Mouse (Mus musculus): ENCODE measurements around the gene Arhgap10.

Gene Arhgap10

DNA sequence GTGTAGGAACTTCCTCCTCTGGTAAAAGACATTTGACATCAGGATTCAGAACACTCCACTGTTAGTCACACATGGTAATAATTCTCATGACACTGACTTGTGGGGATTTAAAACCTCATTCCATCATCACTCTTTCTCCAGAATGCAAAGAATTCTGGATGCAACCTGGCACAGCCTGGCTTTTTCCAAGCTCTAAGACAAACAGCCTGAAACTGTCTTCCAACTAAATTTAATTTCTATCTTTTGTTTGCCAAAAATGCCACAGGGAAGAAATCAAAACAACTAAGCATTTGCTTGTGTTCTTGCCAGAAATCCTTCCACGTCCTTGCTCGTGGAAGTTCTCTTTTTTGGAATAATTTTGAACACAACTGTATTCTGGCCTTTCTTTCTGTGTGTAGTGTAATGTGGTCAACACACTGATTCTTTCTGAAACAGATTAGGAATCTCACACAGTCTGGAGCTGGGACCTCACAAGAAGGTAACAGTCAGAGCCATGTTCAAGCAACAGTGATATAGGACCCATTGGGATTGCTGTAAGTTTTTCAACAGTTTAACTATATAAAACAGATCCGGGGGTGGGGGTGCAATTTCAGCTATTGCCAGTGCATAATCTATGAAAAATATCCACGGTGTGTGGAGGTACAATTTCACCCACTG, 167.5 kb downstream of the Arhgap10 start:
- 62% methylated on average over 4 of the region's 4 CpGs for whole genome bisulfite sequencing

DNA sequence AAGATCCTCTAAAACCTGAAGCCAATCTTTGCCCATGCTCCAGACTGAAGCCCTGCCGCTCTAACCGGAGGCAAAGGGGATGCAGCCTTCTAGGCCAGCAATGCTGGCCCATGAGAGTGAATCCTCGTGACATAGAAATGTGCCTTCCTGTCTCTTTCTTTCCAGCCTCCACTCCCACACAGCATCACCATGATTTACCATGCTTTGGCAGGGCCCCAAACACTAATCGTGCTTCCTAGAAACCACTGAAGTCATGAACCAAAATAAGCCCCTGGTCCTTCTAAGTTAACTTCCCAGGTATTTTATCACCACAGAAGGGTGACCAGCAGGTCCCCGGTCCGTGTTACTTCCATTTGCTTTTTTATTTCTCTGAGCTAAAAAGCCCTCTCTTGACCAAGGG, 173.8 kb downstream of the Arhgap10 start:
- 75% methylated on average over 6 of the region's 6 CpGs for WGBS

DNA sequence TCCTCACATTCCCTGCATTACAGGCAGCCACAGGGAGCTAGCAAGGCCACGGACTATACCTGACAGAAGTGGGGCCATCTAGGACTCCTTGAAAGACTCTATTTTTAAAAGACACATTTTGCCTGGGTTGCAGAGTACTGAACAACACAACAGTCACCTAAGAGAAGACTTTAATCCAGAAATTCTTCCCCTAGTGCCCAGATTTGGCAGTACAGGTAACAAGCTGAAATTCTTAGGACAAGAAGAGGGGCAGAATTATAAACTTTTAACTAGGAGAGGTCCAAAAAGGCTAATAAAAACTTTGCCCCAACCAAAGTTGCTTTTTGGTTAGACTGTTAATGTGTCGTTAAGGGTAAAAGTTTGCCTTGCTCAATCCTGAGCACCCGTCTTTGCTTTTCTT, 174.4 kb downstream of the Arhgap10 start:
- WGBS: 93% methylated on average over 3 of the region's 3 CpGs

DNA sequence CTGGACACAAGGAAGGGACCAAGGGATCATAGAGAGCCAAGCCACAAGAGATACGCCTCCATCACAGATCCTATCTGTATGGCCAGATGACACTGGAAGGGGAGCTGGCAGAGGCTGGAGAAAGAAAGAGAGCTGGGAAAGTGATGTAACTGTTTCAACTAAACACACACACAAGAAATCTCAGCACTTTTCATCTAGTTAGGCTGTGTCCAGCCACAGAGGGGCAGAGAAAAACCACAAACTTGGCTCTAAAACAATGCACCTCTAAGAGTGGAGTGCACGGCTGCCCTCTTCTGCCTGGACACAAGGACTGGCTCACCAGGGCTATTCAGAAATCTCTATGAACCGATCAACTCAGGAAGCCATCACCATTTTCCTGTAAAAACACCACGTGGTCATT, 175.6 kb downstream of the Arhgap10 start:
- WGBS: 68% methylated on average over 4 of the region's 4 CpGs

DNA sequence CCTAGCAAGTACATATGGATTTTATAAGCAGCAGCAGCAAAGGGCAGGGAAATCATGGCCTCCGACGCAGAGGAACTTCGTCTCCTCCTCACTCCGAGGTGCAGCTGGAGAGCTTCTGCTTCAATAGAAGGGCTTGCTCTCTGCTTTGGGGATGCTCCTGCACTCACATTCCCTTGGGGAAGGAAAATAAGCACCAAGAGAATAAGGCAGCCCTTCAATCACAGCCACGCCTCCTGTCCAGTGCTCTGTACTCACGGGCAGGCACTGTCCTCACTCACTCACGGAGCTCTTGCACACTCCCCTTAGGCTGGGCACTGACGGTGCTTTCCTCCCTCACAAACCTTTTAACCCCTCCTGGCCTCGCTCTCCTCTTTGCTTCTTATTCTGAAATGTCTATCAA, 176.4 kb downstream of the Arhgap10 start:
- WGBS: 82% methylated on average over 9 of the region's 9 CpGs

DNA sequence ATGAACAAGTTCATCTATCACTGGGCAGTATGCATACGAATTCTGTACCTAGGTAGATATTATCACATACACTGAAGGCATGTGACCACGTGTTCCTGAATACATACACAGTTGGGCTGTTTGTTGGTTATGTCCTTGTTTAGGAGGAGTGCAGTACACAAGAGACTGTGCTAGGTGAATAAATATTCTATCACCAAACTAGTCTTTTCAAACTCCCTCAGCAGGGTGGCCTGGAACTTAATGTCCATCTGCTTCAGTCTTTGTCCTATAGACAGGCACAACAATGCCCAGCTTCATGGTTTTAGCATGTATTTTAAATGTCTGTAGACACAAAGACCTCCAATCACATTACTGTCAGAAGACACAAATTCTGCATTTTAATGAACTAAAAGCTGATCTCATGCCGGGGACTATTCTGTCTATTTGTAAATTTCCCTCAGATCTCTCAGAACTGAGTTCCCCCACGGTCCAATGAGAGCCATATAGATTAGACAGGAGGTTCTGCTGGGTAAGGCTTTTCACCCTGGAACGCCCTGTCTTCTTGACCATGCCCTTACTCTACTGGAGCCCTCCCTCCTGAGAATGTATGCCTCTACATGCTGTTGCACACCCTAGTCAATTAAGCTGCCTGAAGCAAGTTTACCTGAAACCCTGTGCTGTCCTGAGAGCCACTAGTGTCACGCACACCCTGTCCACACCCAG, 177.6 kb downstream of the Arhgap10 start:
- 82% methylated on average over 6 of the region's 6 CpGs for WGBS

DNA sequence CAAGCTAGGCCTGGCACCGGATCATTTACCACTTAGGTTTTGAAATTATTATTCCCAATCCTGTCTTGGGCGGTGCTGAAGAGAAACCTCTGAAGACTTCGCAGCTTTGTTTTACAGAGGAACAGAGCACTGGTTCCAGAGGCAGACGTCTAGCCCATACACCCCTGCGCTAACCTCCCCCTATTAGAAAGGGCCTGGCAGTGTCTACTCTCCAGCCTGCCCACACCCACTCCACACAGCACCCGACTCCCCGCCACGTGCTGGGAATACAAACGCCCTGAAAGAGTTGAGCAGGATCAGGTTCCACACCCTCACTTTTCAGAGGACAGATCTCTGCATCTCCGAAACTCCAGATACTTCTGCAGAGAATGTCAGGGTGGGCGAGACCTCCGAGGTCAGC, 180.5 kb downstream of the Arhgap10 start:
- 68% methylated on average over 12 of the region's 12 CpGs for WGBS

DNA sequence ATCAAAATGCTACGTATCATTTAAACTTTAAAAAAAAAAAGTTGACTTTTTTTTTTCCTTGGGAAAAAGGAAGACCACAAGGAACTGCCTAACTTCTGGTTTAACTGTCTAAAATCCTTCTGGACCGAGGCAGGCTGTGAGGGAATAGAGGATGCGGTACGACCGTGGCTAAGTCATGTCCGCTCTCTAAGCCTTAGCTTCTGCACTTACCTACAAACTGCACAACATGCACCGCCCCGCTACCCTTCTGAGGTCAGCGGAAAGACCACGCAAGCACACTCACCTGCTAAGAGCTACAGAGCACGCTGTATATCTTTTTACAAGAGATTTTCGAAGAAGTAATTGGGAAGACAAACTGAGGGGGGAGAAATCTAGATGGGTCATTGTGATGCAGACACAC, 186.6 kb downstream of the Arhgap10 start:
- 93% methylated on average over 12 of the region's 12 CpGs for WGBS

DNA sequence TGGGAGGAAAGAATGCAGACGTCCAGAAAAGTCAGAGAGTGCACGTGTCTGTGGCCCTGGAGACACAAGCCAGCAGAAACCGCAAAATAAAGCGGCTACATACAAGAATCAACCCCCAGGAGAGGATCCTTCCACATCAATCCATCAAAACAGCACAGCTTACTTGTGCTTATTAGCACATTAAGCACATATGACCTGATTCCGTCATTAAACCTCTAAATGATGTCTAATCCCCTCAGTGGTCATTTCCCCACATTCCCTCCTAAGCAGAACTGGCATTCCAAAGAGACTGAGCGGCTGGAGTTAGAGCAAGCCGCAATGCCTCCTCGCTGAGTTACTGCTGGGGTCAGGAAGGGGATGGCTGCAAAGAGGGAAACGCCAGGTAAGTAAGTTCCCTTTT, 187.4 kb downstream of the Arhgap10 start:
- 86% methylated on average over 9 of the region's 9 CpGs for WGBS

DNA sequence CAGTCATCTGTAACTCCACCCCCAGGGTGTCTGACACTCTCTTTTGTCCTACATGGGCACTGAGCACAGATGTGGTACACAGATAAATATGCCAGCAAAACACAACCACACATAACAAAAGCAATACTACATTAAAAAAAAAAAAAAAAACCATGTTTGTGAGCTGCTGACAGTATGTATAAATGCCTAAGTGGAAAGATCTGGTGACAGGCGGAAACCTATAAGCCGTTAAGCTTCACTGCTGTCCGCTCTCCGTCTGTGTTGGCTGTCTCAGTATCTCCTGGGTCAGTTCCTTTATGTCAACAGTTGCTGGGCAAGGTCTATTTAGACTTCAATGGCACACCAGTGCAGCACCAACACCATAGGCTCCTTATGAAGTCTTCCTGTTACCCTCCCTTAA, 188.0 kb downstream of the Arhgap10 start:
- 95% methylated on average over 4 of the region's 4 CpGs for WGBS

DNA sequence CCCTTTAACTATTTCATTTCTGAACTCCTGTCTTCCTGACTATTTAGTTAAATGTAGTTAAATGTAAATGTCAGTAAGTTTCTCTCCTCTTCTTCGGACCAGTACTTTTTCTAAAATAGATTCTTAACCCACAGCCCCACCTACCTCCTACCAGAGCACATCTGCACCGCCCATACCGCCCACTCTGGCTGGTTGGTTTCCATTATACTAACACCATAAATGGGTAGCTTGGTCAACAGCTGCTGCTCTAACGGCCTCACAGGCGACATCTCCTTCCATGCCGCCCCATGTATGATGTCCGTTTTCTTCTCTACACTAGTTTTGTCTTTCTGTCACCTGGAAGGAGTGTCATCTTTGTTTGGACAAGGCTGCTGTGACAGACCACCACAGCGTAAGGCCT, 189.3 kb downstream of the Arhgap10 start:
- 89% methylated on average over 8 of the region's 8 CpGs for WGBS

DNA sequence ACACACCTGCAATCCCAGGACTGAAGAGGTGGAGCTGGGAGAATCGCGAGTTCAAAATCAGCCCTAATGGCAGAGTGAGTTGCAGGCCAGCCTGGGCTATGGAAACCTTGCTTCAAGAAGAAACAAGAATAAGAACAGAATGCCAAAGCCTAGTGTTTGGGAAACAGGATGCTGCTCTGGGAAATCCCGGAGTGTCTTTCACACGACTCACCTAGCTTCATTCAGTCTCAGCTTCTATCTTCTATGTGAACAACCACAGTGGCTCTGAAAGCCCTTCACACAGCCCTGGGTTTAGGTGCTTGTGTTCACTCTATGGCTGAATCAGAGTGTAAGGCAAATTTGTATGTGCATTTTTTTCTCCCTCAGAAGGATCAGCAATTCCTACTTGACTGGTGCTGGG, 190.4 kb downstream of the Arhgap10 start:
- 89% methylated on average over 4 of the region's 4 CpGs for WGBS

DNA sequence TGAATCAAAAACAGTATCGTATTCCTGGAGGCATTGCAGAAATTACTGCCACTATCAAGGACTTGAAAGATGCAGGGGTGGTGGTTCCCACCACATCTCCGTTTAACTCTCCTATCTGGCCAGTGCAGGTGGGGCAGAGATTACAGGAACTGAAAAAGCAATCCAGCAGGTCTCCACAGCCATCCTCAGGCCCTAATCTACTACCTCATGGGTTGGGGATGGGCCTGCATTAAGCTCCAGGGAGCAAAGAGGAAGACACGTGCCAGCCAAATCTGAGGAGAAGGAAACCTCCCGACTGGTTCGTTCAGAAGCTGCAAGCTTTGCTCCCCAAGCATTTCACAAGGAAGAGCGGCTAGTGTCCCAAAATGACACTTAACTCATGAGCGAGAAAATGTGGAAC, 195.0 kb downstream of the Arhgap10 start:
- 91% methylated on average over 6 of the region's 7 CpGs for WGBS

DNA sequence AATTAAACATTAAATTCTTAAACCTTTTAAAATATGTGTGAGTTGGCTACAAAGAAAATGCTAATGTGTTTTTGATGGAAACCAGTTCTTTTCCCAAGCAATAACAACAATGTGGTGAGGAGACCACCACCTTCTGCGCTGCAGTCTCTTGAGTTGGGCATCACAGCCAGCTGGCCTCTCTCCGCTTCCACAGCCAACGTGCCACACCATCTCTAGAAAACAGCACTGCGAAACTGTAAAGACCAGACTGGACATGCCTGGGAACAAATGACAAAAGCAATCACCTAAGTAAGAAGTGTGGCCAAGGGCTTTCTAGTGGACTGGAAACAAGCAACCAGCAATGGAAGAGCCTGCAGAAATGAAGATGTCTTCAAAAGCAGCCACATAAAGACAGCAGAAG, 195.9 kb downstream of the Arhgap10 start:
- WGBS: 98% methylated on average over 4 of the region's 4 CpGs

DNA sequence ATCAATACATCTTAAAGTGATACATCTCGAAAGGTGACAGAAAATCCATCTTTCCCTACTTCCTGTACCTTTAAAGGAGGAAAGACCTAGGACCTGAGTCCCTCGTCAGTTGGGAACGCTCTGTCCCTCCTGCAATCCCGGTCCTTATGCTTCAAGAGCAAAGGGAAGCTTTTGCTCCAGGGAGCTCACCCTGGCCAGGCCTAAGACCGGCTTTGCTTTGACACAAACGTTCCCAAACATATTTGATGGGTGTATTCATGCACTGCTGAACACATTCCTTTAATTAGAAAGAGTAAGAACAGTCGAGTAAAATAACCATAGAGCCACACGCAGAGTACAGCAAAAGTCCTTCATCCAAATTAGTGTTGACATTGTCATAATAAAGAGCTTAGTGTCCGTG, 199.2 kb downstream of the Arhgap10 start:
- WGBS: 73% methylated on average over 9 of the region's 9 CpGs

DNA sequence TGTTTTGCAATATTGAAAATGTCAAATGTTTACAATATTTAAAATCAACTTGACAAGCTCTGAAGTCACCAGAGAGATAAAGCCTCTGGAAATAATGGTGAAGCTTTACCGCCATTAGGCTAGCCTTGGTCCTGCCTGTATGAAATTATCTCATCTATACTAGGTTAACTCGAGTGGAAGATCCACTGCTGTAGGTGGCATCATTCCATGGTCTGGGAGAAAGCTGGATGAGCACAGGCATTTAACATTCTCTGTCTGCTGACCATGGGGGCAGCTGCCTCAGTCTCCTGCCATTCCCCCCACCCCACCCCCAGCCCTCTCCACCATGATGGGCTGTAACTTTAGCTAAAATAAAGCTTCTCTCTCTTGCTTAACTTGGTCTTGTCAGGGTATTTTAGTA, 200.0 kb downstream of the Arhgap10 start:
- WGBS: 91% methylated on average over 2 of the region's 2 CpGs

DNA sequence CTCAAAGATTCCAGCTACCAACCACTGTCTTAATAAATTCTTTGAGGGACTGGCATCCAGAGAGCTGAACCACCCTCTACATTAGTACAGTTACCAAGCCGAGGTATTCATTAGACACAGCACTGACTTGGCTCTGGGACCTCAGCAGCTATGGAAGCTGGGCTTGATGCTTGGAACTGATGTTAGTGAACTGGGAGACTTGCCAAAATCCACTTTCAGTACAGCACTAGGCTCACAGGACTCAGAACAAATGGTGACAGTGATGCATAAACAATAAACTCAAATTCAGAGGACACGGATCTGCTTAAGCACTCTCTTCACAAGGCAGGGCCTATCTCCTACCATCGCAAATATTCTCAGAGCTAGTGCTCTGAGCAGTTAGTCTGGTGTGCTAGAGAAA, 204.8 kb downstream of the Arhgap10 start:
- 45% methylated on average over 3 of the region's 3 CpGs for WGBS

DNA sequence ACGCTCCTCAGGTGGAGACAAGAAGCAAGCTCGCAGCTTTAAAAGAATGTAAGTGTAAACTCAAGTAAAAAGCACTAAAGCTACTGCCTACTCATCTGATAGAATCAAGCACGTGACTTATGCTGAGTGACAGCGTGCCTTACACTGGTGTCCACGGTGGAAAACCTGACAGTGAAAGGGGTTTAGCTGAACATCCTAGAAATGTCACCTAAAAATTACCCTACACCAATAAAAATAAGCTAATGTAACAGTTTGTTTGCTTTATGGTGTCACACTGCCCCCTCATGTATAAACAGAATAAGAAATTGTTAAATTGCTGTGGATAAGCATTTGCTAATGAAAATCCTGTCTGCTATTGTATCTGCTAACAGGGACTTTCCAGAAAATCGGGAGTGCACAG, 206.0 kb downstream of the Arhgap10 start:
- 65% methylated on average over 6 of the region's 6 CpGs for WGBS

DNA sequence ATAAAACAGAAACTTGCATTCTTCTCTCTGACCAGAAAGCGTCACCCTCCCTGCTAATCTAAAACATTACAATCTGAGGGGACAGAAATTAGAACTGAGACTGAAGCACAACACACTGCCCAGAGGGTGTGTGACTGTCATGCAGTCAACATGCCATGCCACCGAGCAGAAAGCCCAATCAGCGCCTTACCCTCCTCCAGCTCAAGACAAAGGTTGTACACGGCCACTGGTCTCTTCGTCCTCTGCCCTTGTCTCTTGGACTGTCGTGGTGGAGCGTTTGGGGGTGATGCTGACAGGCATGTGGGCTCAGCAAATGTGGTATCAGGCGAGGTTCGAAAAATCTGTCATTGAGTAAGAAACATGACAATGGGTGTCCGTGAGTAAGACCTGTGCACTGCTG, 207.2 kb downstream of the Arhgap10 start:
- WGBS: 75% methylated on average over 10 of the region's 10 CpGs

DNA sequence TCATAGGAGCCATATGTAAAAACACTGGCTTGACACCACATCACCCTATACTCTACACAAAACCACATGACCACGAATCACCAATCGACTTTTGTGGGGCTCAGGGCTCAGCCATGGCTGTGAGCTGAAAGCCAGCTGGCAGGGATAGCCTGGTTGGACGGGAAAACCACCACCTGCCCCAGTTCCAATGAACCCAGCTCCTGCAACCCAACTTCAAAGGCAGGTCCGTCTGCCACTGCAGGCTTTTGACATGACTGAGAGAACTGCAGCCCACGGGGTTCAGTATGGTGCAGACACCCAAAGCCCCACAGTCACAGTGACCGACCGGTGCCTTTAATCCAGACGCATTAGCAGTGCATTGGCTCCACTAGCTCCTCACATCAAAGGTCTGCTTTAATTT, 207.7 kb downstream of the Arhgap10 start:
- 56% methylated on average over 8 of the region's 8 CpGs for WGBS

DNA sequence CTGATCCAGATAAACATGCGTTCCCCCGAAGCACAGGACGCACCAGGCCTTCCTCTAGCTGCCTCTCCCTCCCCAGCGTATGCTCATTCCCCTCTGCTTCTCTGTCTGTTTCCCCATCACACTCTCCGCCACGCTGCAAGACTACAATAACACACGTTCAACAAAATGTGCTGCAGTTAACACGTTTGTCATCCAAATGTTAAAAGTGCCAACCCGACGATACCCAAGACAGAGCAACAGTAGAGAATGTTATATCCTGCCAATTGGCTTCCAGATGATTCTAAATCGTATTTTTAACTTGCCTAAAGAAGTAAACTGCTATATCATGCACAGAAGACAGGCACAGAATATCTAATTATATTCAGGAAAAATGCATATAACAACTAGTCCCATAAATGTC, 223.2 kb downstream of the Arhgap10 start:
- 49% methylated on average over 11 of the region's 11 CpGs for WGBS

DNA sequence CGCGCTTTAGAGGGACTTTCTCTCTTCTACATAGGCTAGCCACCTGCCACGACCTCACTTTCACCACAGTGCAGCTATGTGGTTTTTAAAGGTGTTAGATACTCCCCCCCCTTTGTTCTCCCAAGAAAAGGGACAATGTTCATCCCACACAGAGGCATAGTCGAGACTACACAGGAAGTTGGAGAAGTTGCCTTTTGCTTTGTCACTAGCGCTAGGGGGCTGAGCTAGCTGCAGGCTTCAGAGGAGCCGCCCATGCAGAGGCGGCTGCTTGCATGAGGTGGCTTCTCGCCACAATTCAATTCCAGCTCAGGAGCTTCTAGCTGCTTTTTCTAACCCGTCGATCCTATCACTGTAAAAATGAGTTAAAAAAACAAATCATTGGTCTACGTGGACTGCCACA, 225.1 kb downstream of the Arhgap10 start:
- WGBS: 45% methylated on average over 11 of the region's 11 CpGs

DNA sequence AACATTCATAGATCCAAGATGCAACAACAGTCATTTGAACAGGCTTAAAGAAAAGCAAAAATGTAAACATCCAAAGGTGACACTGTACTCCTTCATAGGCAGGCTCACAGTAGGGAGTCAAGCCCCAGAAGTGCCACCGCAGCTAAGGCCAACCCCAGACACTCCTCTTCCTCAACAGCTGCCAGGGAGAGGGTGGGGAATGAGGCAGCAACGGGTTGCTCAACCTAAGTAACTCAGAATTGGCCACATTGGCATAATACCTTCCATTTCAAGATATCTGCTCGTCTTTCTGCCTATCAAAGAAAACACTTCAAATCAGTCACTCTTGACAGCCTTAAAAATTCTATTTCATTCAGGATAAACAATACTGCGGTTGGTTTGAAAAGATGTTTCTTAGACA, 225.6 kb downstream of the Arhgap10 start:
- 45% methylated on average over 4 of the region's 4 CpGs for WGBS

DNA sequence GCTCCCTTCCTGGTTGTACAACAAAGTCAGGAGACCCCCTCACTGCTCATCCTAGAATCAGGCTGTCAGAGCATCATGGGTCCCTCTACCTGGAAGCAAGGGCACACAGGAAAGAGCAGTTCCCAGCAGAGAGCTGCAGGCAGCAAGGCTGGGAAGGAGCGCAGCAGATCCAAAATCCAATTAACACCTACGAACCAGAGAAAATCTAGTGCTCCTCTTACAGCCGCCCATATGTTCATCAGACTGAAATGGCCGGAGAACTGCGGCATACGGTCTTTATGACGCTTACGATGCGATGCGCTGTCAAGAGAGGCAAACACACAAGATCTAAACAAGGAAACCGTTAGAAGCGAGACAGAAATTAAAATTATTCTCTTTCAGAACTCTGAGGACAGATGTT, 229.3 kb downstream of the Arhgap10 start:
- WGBS: 67% methylated on average over 12 of the region's 12 CpGs
